Mouse (Mus musculus) c-Kit-negative CD71-positive TER-119-positive erythroid progenitor cells, embryonic 14.5 days (primary cell): Measurements from ENCODE around the gene Fosl2.

Experiments
- DNase-seq: peaks from one replicate; pipeline ENCODE4 v3.0.0-alpha.2; 2013; ENCODE audit warnings: low read depth, low spot score

Fosl2 gene

GRCm38 (mm10) chr5:32133549-32134004, 2.0 kb upstream of the Fosl2 start:
- DNase-seq = no peak

GRCm38 (mm10) chr5:32134051-32134732, 1.4 kb upstream of the Fosl2 start:
- DNase-seq = no peak

DNA sequence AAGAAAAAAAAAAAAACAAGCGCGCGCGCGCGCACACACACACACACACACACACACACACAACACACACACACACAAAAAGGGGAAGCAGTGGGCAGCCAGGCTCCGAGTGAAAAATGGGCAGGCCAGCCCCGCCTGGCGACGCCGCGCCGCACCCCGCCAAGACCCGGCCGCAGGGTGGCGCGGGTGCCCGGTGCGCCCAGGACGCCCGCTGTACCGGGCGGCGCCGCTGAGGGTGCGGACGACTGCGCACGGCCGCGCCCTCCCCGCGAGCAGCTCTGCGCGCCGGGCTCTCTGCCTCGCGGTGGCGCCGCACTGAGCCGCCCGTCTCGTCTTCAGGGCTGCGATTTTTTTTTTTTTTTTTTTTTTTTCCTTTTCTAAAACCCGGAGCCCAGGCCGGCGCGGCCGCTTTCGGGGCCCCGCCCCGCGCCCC, 682 bp upstream of the Fosl2 start:
- no peak for DNase-seq

DNA sequence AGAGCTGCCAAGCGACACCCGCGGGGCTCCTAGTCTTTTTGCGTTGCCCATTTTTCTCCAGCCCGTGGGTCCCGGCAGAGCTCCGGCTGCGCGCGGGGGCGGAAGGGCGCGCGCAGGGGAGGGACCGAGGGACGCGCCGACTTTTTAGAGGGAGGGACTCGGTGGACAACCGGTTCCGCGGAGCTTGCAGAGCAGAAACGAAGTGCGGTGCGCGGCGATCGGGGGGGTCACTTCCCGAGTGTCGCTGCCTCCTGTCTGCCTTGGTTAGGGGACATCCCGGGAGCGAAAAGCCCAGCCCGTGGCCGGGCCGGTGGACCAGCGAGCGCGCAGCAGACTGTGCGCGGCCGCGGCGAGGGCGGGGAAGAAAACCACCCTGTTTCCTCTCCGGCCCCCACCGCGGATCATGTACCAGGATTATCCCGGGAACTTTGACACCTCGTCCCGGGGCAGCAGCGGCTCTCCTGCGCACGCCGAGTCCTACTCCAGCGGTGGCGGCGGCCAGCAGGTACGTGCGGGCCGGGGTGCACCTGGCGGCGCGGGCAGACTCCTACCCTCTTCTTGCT, 781 bp downstream of the Fosl2 start:
- no peak for DNase-seq

GRCm38 (mm10) chr5:32137106-32137522, 1.5 kb downstream of the Fosl2 start:
- no peak for DNase-seq

DNA sequence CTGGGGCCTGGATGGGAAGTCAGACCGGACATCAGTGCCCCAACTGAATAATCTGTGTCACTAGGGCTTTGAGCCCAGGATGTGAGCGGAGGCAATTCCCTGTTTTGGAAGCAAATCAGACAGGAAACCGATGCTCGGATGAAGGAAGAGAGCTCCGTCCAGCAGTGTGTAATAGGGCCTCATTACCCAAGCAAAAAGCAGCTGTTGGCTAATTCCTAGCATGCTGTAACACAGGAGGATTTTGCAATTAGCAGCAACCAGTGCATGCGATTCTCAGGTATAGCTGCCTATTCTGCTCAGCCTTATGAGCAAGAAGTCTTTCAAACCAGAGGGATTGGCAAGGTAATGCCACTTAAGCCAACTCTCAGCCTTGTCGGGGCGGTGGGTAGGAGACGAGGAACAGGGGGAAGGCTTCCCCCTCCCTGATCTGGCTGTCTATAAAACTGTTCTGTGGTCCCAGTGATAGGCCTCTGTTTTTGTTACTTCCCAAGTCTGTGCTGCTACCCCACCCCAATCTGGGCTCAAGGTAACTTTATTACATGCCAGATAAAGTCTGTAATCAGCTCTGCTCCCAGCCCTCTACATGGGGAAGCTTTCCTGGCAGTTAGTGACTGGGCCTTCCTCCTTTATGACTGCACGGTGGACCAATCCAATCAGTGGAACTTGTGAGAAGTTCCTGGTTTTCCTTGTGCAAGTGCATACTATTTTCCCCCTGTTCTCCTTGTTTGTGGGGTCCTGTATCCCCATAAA, 3.0 kb downstream of the Fosl2 start:
- no peak for DNase-seq

GRCm38 (mm10) chr5:32139516-32140037, 4.0 kb downstream of the Fosl2 start:
- DNase-seq = peak; percentile 17

- DNase-seq = no peak
These were observed 6.3 kb downstream of the Fosl2 start for GRCm38 (mm10) chr5:32141899-32142298.

GRCm38 (mm10) chr5:32143433-32143970, 7.9 kb downstream of the Fosl2 start:
- no peak for DNase-seq

GRCm38 (mm10) chr5:32146281-32146680, 10.7 kb downstream of the Fosl2 start:
- DNase-seq = no peak

GRCm38 (mm10) chr5:32148593-32148992, 13.0 kb downstream of the Fosl2 start:
- no peak for DNase-seq

- DNase-seq = no peak
These were observed 15.6 kb downstream of the Fosl2 start for GRCm38 (mm10) chr5:32151244-32151643.

GRCm38 (mm10) chr5:32152725-32153417, 17.3 kb downstream of the Fosl2 start:
- no peak for DNase-seq

DNA sequence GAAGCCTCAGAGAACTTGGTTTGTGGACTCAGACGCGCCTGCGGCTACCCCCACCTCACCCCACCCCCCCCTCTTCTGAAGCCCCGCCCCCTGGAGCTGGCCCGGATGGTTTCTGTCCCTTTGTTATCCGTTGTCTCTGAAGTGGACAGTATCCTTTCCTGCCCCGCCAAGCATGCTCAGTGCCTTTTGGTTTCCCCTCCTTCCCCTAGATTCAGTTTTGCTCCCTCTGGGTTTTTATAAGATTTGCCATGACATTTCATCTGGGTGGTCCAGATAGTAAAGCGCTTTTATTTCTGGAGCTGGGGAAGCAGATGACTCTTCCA, 17.8 kb downstream of the Fosl2 start:
- no peak for DNase-seq

DNA sequence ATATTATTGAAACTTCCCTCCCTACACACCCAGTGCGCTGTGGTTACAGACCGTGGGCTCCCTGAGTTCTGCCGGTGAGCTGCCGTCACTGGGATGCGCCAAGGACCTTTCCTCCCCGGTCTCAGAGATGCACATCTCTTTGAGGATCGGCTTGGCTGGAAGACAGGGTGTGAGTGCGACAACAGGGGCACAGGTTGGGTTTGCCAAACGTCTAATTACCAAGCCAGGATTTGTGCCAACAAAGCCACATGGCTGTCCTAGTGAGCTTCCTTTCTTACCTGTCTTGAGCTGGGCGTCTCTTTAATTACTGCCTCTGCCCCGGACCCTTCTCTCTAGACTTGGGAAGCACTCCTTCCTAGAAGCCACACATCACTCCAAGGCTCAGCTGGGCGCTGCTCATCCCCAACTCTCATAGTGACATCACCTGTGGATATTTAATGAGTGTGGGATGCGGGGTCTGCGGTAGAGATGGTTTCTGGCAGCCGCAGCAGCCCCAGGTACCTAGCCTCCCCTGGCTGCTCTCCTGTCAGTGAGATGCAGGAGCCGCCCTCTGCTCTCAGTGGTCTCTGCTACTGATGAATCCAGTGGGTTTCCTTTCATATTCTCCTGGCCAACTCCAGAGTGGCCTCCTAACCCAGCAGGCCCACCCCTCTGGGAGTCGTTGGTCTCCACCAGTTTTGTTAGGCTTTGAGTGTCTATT, 18.3 kb downstream of the Fosl2 start:
- no peak for DNase-seq

DNA sequence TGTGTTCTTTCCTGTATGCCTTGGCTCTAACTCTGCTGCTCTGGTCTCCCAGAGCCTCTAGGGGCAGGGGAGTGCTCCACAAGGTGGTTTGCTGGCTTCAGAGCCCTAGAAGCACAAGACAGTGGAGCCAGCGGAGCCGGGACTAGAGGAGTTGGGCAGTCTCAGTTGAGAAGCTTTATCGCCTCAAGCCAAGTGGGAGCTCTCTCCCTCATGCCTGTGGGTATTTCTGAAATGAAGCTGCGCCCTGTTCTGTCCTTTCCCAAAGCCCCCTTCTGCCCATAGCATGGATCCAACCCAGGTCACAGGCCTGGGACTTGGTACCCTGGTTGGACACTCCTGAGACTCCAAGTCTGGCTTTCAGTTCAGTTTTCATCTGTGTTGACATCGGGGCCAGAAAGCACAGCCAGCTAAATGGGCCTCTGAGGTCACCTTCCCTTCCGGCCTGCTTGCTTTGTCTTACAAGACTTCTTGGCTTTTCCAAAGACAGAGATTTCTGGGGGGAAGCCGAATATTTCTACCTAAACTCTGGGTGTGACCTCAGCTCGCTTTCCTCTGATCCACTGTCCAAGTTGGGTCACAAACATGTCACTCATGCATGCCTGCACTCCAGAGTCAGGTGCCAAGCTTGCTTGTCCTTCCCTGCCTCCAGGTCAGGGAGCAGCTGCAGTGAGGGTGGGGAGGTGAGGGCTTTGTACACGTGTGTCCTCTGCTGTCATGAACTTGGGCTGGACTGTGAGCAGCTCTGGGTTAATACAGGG, 19.5 kb downstream of the Fosl2 start:
- no peak for DNase-seq

GRCm38 (mm10) chr5:32155927-32156326, 20.3 kb downstream of the Fosl2 start:
- DNase-seq = no peak

DNA sequence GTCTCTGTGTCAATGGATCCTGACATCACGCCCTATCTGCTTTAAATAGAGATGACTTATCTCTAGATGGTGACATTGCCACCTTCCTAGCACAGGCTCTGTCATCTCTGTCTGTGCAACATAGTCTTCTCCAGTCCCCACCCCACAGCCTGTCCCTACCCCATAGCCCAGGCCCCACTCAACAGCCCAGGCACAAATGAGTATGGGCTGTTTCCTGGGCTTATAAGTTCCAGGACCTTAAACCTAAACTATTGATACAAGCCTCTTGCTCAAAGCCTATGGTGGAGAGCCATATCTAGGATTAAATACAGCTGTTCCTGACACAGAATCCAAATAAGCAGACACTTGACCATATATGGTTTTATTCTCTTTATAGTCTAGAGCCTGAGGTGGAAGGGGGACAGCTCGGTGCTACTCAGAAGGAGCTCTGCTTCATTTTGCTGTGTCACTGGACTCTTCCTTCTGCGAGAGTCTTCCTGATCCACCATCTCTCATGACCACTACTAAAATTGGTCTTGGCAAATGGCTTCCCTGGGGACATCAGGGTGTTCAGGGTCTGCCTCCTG, 28.0 kb downstream of the Fosl2 start:
- no peak for DNase-seq

DNA sequence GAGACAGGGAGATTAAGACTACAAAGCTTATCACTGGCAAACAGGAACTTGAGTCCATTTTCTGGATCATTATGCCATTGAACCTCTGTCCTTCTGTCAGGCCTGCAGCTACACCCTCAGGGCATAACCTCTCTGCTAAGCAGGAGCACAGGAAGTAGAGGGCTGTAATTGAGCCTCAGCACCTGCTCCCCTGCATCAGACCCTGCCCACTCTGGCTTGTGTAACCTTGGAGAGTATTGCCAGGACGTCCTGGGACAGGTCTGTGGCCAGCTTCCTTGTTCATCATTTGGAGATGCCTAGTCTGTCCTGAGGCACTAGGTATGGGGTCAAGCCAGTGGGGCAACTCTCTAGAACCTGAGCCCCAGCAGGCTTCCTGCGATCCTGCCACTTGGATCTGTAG, 36.6 kb downstream of the Fosl2 start:
- no peak for DNase-seq

GRCm38 (mm10) chr5:32176800-32177199, 41.2 kb downstream of the Fosl2 start:
- DNase-seq = no peak
